Mouse (Mus musculus) liver, embryonic 18 days (tissue): ENCODE results near the gene Gfer. TPM values are rescaled to one million over a fixed set of nuclear protein-coding genes. Genes with fewer than 3 reads are reported as not detected.

Experiments
- polyA plus RNA-seq: library from polyadenylated mRNA; depleted of rRNA; stranded (reverse); fragments of >200 nt; gene quantifications from 2 replicates; pipeline ENCODE4 v1.2.3, GENCODE M21; 2012; rRNA removed

Gfer gene
- 18.4 and 20.5 TPM in 2 replicates for polyA plus RNA-seq

GRCm38 (mm10) chr17:24696011-24696697, at the start of gene Gfer, which contains the start of gene Noxo1:
Gfer (minus strand) TSS chr17:24696156.
Noxo1 (plus strand) TSS chr17:24696234.

GRCm38 (mm10) chr17:24736330-24737051, 40.5 kb upstream of the Gfer start, which contains the start of gene Msrb1:
Msrb1 (plus strand) TSS chr17:24736642.

GRCm38 (mm10) chr17:24727618-24728017, 31.7 kb upstream of the Gfer start, which contains the start of gene Rpl3l:
Rpl3l (plus strand) TSS chr17:24727820.

GRCm38 (mm10) chr17:24724184-24724583, 28.2 kb upstream of the Gfer start, which contains the start of gene Ndufb10:
Ndufb10 (minus strand) TSS chr17:24724478.

GRCm38 (mm10) chr17:24717943-24718342, 22.0 kb upstream of the Gfer start, which contains the start of the genes Rnf151 and Rps2:
Rnf151 (minus strand) TSS chr17:24718063.
Rps2 (plus strand) TSS chr17:24718116.

GRCm38 (mm10) chr17:24706982-24707800, 11.2 kb upstream of the Gfer start, which contains the start of gene Tbl3:
Tbl3 (minus strand) TSS chr17:24707660.

GRCm38 (mm10) chr17:24689251-24690081, 6.5 kb downstream of the Gfer start, which contains the start of gene Syngr3:
Syngr3 (minus strand) TSS chr17:24689955.

GRCm38 (mm10) chr17:24669545-24670245, 26.3 kb downstream of the Gfer start, which contains the start of gene Zfp598:
Zfp598 (plus strand) TSS chr17:24669687.

GRCm38 (mm10) chr17:24658017-24658758, 37.8 kb downstream of the Gfer start, which contains the start of gene Npw:
Npw (minus strand) TSS chr17:24658457.

GRCm38 (mm10) chr17:24650070-24650616, 45.8 kb downstream of the Gfer start, which contains the start of gene Slc9a3r2:
Slc9a3r2 (minus strand) TSS chr17:24650327.

Other genes starting within 250 kb of the Gfer start
- 17.6 and 21.6 TPM in 2 replicates for gene E4f1, start 225.8 kb downstream of the Gfer start, polyA plus RNA-seq
- gene Pgp, start 225.8 kb downstream of the Gfer start, polyA plus RNA-seq = 21.3 and 23.2 TPM in 2 replicates
- gene Bricd5, start 222.3 kb downstream of the Gfer start, polyA plus RNA-seq = 0.14 and 0.23 TPM in 2 replicates
- gene Mlst8, start 217.1 kb downstream of the Gfer start, polyA plus RNA-seq = 10.8 TPM in 2 replicates
- 0.07 and 0.08 TPM in 2 replicates for gene Caskin1, start 207.6 kb downstream of the Gfer start, polyA plus RNA-seq
- gene Traf7, start 168.2 kb downstream of the Gfer start, polyA plus RNA-seq = 48.2 and 52.1 TPM in 2 replicates
- 0.24 and 0.30 TPM in 2 replicates for gene Rab26, start 161.9 kb downstream of the Gfer start, polyA plus RNA-seq
- 3.8 and 5.0 TPM in 2 replicates for gene Pkd1, start 146.3 kb downstream of the Gfer start, polyA plus RNA-seq
- 17.8 and 20.1 TPM in 2 replicates for gene Tsc2, start 63.5 kb downstream of the Gfer start, polyA plus RNA-seq
- gene Nthl1, start 63.5 kb downstream of the Gfer start, polyA plus RNA-seq = 5.8 and 6.5 TPM in 2 replicates
- gene Slc9a3r2, start 45.8 kb downstream of the Gfer start, polyA plus RNA-seq = 10.7 and 11.8 TPM in 2 replicates
- 0.07 and 0.16 TPM in 2 replicates for gene Npw, start 37.7 kb downstream of the Gfer start, polyA plus RNA-seq
- 21.7 and 27.6 TPM in 2 replicates for gene Zfp598, start 26.5 kb downstream of the Gfer start, polyA plus RNA-seq
- 0.12 and 0.14 TPM in 2 replicates for gene Syngr3, start 6.2 kb downstream of the Gfer start, polyA plus RNA-seq
- 1.1 and 1.2 TPM in 2 replicates for gene Noxo1, start 78 bp upstream of the Gfer start, polyA plus RNA-seq
- gene Tbl3, start 11.5 kb upstream of the Gfer start, polyA plus RNA-seq = 17.9 and 18.1 TPM in 2 replicates
- 0.10 TPM in 1 of 2 replicates, not detected in the other for gene Rnf151, start 21.9 kb upstream of the Gfer start, polyA plus RNA-seq
- 1,642 and 1,684 TPM in 2 replicates for gene Rps2, start 22.0 kb upstream of the Gfer start, polyA plus RNA-seq
- gene Ndufb10, start 28.3 kb upstream of the Gfer start, polyA plus RNA-seq = 215 and 225 TPM in 2 replicates
- 0.11 and 0.13 TPM in 2 replicates for gene Rpl3l, start 31.7 kb upstream of the Gfer start, polyA plus RNA-seq
- 91.0 and 112 TPM in 2 replicates for gene Msrb1, start 40.5 kb upstream of the Gfer start, polyA plus RNA-seq
- gene Hs3st6, start 56.8 kb upstream of the Gfer start, polyA plus RNA-seq = 0.84 and 0.96 TPM in 2 replicates
- gene Meiob, start 108.1 kb upstream of the Gfer start, polyA plus RNA-seq = 0.49 and 0.74 TPM in 2 replicates
- 160 and 200 TPM in 2 replicates for gene Hagh, start 144.0 kb upstream of the Gfer start, polyA plus RNA-seq
- 43.4 and 44.7 TPM in 2 replicates for gene Fahd1, start 154.2 kb upstream of the Gfer start, polyA plus RNA-seq
- 12.4 and 15.1 TPM in 2 replicates for gene Igfals, start 169.8 kb upstream of the Gfer start, polyA plus RNA-seq
- 15.4 and 17.7 TPM in 2 replicates for gene Nubp2, start 190.2 kb upstream of the Gfer start, polyA plus RNA-seq
- gene Spsb3, start 190.5 kb upstream of the Gfer start, polyA plus RNA-seq = 26.4 and 28.2 TPM in 2 replicates
- 11.2 and 11.3 TPM in 2 replicates for gene Eme2, start 198.9 kb upstream of the Gfer start, polyA plus RNA-seq
- 52.2 and 58.3 TPM in 2 replicates for gene Mrps34, start 199.0 kb upstream of the Gfer start, polyA plus RNA-seq
- 32.3 and 35.5 TPM in 2 replicates for gene Nme3, start 200.3 kb upstream of the Gfer start, polyA plus RNA-seq
- gene Mapk8ip3, start 240.8 kb upstream of the Gfer start, polyA plus RNA-seq = 23.9 and 32.5 TPM in 2 replicates